Mouse (Mus musculus) forebrain, embryonic 15.5 days (tissue): ENCODE results near the gene H2-D1. TPM values are rescaled to one million over a fixed set of nuclear protein-coding genes. Genes with fewer than 3 reads are reported as not detected.
A peak's percentile ranks its signal among the peaks of the same experiment; 100 is the strongest.

Experiments
- ATAC-seq: fragments of 200-750 bp; cut with Nextera tagmentation; replicated peaks from 2 replicates; pipeline ENCODE4 v1.8.0; 2017; ENCODE audit warnings: mild to moderate bottlenecking, moderate TSS enrichment, moderate library complexity
- H3K27ac ChIP-seq: fragments of 300-500 bp; sonication (generic); replicated peaks from 2 replicates; pipeline ENCODE4 v1.5.1; 2015; ENCODE audit warnings: mild to moderate bottlenecking, inconsistent platforms
- H3K27me3 ChIP-seq: fragments of 300-500 bp; sonication (generic); 2 replicates; pipeline ENCODE4 v1.6.1; 2015; ENCODE audit warnings: inconsistent platforms
- H3K36me3 ChIP-seq: fragments of 300-500 bp; sonication (generic); 2 replicates; pipeline ENCODE4 v1.6.1; 2015; ENCODE audit warnings: mild to moderate bottlenecking, inconsistent platforms
- H3K4me1 ChIP-seq: fragments of 300-500 bp; sonication (generic); 2 replicates; pipeline ENCODE4 v1.6.1; 2015; ENCODE audit warnings: inconsistent platforms
- H3K4me2 ChIP-seq: fragments of 300-500 bp; sonication (generic); replicated peaks from 2 replicates; pipeline ENCODE4 v1.6.1; 2015; ENCODE audit warnings: mild to moderate bottlenecking, inconsistent platforms
- H3K4me3 ChIP-seq: fragments of 300-500 bp; sonication (generic); 2 replicates; pipeline ENCODE4 v1.5.1; 2015; ENCODE audit warnings: mild to moderate bottlenecking, inconsistent platforms
- H3K9ac ChIP-seq: fragments of 300-500 bp; sonication (generic); replicated peaks from 2 replicates; pipeline ENCODE4 v1.6.1; 2015; ENCODE audit warnings: mild to moderate bottlenecking, inconsistent platforms
- H3K9me3 ChIP-seq: fragments of 300-500 bp; sonication (generic); 2 replicates; pipeline ENCODE4 v1.6.1; 2016; ENCODE audit warnings: inconsistent platforms
- WGBS: fragments of 180-500 bp; shearing (Covaris S2); methylation state at CpG from one replicate; pipeline ENCODE4 v1.1.7; 2015; ENCODE audit warnings: mixed read lengths; 5-methylcytosine and 5-hydroxymethylcytosine counted together
- polyA plus RNA-seq: library from polyadenylated mRNA; unstranded; fragments of >200 nt; fragmentation: Nextera tagmentation; extraction: Ambion mirVana; gene quantifications from 2 replicates; pipeline ENCODE4 v1.2.1, GENCODE M21; 2015

Gene H2-D1
- polyA plus RNA-seq, 1 experiment from 2014 or later = 50.1 TPM

DNA sequence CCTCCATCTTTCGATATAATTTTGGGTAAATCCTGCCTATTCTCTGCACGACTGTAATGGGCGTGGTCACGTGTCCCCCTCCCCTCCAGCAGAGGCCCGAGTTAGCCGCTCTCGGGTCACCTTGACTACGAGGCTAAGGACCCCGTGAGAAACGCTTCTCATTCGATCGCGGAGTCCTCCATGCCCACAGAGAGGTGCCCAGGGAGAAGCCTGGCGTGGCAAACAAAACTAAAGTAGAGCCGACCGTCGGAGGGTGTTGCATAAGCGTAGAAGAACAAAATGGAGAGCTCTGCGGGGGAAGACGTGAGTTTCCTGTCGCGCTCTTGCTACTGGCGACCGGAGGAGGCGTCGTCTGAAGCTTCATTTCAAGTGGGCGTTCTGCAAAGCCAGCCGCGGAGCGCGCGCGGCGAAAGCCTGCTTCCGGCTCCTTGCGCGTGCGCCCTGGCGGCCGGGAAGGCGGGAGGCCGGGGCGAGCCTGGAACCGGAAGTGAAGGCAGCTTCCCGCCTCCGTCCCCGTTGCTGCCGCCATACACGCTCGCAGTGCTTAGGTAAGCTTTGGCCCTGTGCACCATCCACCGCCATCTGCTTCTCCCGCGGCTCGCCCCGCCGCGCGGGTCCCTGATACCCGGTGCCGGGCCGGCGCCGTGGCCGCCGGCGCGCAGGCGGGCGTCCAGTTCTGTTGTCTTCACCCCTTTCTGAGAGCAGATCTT lies 21.1 kb upstream of the H2-D1 start, which contains the start of gene Ddx39b:
Ddx39b (plus strand) TSS at position 442 of the 710 bp plus-strand sequence.
- no peaks in the 10 kb centered on the region for H3K9me3 ChIP-seq
- no peaks in the 10 kb centered on the region for H3K27me3 ChIP-seq
- H3K4me1 ChIP-seq = peaks cover 50% of the 10 kb centered on the region
- H3K4me3 ChIP-seq = peak within 1 kb of the TSS; percentile 80
- peak; percentile 91 for ATAC-seq
- under 1% methylated on average over 69 of the region's 69 CpGs for WGBS
- peak within 1 kb of the TSS; percentile 99 for H3K9ac ChIP-seq
- H3K4me2 ChIP-seq = peak within 1 kb of the TSS; percentile 81
- peak within 1 kb of the TSS; percentile 97 for H3K27ac ChIP-seq
- H3K36me3 ChIP-seq = peaks cover 31% of the 10 kb centered on the region

DNA sequence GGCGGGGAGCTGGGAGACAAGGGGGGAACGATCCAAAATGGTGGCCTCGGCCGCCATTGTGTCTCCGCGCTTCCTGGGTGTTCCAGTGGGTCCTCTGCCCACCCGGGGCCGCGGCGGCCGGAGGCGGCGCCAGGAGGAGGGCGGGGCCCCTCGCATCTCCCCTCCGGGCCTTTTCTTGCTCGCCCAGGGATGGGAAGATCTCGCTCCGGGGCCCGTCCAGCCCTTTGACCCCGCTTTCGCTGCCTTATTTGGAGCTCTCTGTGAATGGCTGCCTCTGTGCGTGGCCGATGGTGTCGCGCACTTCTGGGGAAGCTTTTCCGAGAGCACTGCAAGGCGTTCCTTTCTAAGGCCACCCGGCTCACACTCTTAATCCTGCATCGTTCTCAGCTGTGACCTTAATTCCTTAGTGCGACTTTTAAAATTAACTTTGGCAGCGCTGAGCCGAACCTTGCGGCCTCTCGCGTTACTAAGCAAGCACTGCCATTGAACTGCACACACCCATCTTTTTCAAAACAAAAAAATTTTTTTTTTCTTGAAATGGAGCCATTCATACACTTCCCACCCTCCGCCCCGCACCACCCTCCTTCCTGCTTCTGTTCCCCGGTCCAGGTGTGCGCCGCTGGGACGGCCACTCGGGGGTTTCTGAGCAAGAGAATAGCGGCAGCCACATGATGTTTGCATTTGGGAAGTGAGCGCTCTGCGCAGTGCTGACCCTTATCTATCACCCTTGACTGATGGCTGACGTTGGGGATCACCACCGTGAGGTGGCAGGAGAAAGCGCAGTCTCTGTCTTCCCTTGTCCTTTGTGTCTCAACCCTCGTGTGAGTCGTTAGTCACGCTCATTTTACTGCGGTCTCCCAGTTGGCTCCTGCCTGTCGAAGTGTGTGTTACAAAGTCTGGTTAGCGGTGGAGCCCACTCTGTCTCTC lies 20.3 kb upstream of the H2-D1 start:
- ATAC-seq = peak; percentile 38
- peaks cover 39% of the 10 kb centered on the region for H3K36me3 ChIP-seq
- peak overlapping the region; percentile 81 for H3K4me2 ChIP-seq
- peak overlapping the region; percentile 80 for H3K4me3 ChIP-seq
- peaks cover 50% of the 10 kb centered on the region for H3K4me1 ChIP-seq
- H3K9ac ChIP-seq = peak overlapping the region; percentile 99
- under 1% methylated on average over 55 of the region's 55 CpGs for WGBS
- no peaks in the 10 kb centered on the region for H3K27me3 ChIP-seq
- H3K9me3 ChIP-seq = no peaks in the 10 kb centered on the region
- peak overlapping the region; percentile 97 for H3K27ac ChIP-seq

DNA sequence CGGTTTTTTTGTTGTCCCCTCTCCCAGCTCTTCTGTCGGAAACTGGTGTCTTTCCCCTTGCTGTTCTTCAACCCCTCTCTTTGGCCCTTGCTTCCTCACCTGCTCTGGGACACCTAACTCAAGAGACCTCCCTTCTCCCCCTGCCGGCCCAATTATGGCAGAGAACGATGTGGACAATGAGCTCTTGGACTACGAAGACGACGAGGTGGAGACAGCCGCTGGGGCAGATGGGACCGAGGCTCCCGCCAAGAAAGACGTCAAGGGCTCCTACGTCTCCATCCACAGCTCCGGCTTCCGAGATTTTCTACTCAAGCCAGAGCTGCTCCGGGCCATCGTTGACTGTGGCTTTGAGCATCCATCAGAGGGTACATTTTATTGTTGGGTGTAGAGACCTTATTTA lies 19.4 kb upstream of the H2-D1 start:
- Histone ChIP-seq H3K27me3 (no peaks in the 10 kb centered on the region), H3K9ac (peak overlapping the region; percentile 99), H3K4me3 (peak overlapping the region; percentile 80), H3K4me1 (peaks cover 52% of the 10 kb centered on the region), H3K27ac (peak overlapping the region; percentile 97), H3K9me3 (no peaks in the 10 kb centered on the region), H3K4me2 (peak overlapping the region; percentile 81), H3K36me3 (peaks cover 47% of the 10 kb centered on the region)
- WGBS = 3% methylated on average over 16 of the region's 16 CpGs
- no peak; the same call in 1 of the 2 replicates for ATAC-seq

GRCm38 (mm10) chr17:35244999-35245398 lies 17.5 kb upstream of the H2-D1 start:
- peak overlapping the region; percentile 80 for H3K4me3 ChIP-seq
- no peak for ATAC-seq
- peaks cover 52% of the 10 kb centered on the region for H3K4me1 ChIP-seq
- H3K27me3 ChIP-seq = no peaks in the 10 kb centered on the region
- peak overlapping the region; percentile 99 for H3K9ac ChIP-seq
- WGBS = 76% methylated on average over 2 of the region's 2 CpGs
- no peaks in the 10 kb centered on the region for H3K9me3 ChIP-seq
- H3K4me2 ChIP-seq = peak overlapping the region; percentile 81
- H3K36me3 ChIP-seq = peaks cover 66% of the 10 kb centered on the region
- H3K27ac ChIP-seq = peak overlapping the region; percentile 0; the same call in 1 of the 2 replicates

- ATAC-seq = no peak
- 80% methylated on average over 15 of the region's 15 CpGs for WGBS
- H3K36me3 ChIP-seq = peaks cover 76% of the 10 kb centered on the region
- peak overlapping the region; percentile 81 for H3K4me2 ChIP-seq
- peak overlapping the region; percentile 37; the same call in 1 of the 2 replicates for H3K9ac ChIP-seq
- no peaks in the 10 kb centered on the region for H3K27me3 ChIP-seq
- H3K4me3 ChIP-seq = peak overlapping the region; percentile 80
- no peaks in the 10 kb centered on the region for H3K9me3 ChIP-seq
- H3K27ac ChIP-seq = 0 out of 2 replicates have a peak overlapping the region, but pooled peaks have one; percentile 24
- H3K4me1 ChIP-seq = peaks cover 43% of the 10 kb centered on the region
Observed at GRCm38 (mm10) chr17:35245731-35246623, 16.6 kb upstream of the H2-D1 start.

GRCm38 (mm10) chr17:35247144-35247543 lies 15.4 kb upstream of the H2-D1 start:
- no peaks in the 10 kb centered on the region for H3K9me3 ChIP-seq
- no peak overlapping the region for H3K4me3 ChIP-seq
- no peaks in the 10 kb centered on the region for H3K27me3 ChIP-seq
- H3K27ac ChIP-seq = no peak overlapping the region
- H3K36me3 ChIP-seq = peaks cover 86% of the 10 kb centered on the region
- 78% methylated on average over 7 of the region's 7 CpGs for WGBS
- H3K4me1 ChIP-seq = peaks cover 42% of the 10 kb centered on the region
- H3K4me2 ChIP-seq = no peak overlapping the region
- H3K9ac ChIP-seq = no peak overlapping the region
- ATAC-seq = no peak

GRCm38 (mm10) chr17:35248986-35249385 lies 13.5 kb upstream of the H2-D1 start:
- H3K27me3 ChIP-seq = no peaks in the 10 kb centered on the region
- H3K9ac ChIP-seq = no peak overlapping the region
- WGBS = 88% methylated on average over 14 of the region's 14 CpGs
- peaks cover 97% of the 10 kb centered on the region for H3K36me3 ChIP-seq
- H3K27ac ChIP-seq = no peak overlapping the region
- ATAC-seq = no peak
- no peak overlapping the region for H3K4me2 ChIP-seq
- H3K9me3 ChIP-seq = no peaks in the 10 kb centered on the region
- H3K4me3 ChIP-seq = no peak overlapping the region
- H3K4me1 ChIP-seq = peaks cover 34% of the 10 kb centered on the region

- no peak overlapping the region for H3K9ac ChIP-seq
- no peaks in the 10 kb centered on the region for H3K27me3 ChIP-seq
- H3K9me3 ChIP-seq = no peaks in the 10 kb centered on the region
- WGBS = 88% methylated on average over 19 of the region's 19 CpGs
- peaks cover 96% of the 10 kb centered on the region for H3K36me3 ChIP-seq
- no peak overlapping the region for H3K4me2 ChIP-seq
- no peak for ATAC-seq
- no peak overlapping the region for H3K27ac ChIP-seq
- no peak overlapping the region for H3K4me3 ChIP-seq
- peaks cover 28% of the 10 kb centered on the region for H3K4me1 ChIP-seq
Observed at GRCm38 (mm10) chr17:35249451-35250197, 12.9 kb upstream of the H2-D1 start.

- WGBS = 95% methylated on average over 3 of the region's 3 CpGs
- H3K27ac ChIP-seq = no peak overlapping the region
Observed at GRCm38 (mm10) chr17:35250348-35251120, 12.0 kb upstream of the H2-D1 start.

GRCm38 (mm10) chr17:35251162-35251719 lies 11.3 kb upstream of the H2-D1 start:
- Histone ChIP-seq H3K9me3 (no peaks in the 10 kb centered on the region), H3K27ac (no peak overlapping the region), H3K4me1 (peaks cover 12% of the 10 kb centered on the region), H3K36me3 (peaks cover 81% of the 10 kb centered on the region), H3K27me3 (no peaks in the 10 kb centered on the region), H3K9ac (no peak overlapping the region), H3K4me2 (no peak overlapping the region), H3K4me3 (no peak overlapping the region)
- ATAC-seq = 0 out of 2 replicates have a peak, but pooled peaks have one; percentile 8
- WGBS = 81% methylated on average over 15 of the region's 15 CpGs

More at GRCm38 (mm10) chr17:35250348-35251120, 12.0 kb upstream of the H2-D1 start:
- no peaks in the 10 kb centered on the region for H3K9me3 ChIP-seq
- no peak overlapping the region for H3K4me2 ChIP-seq
- peaks cover 87% of the 10 kb centered on the region for H3K36me3 ChIP-seq
- H3K27me3 ChIP-seq = no peaks in the 10 kb centered on the region
- no peak for ATAC-seq
- H3K4me3 ChIP-seq = no peak overlapping the region
- H3K9ac ChIP-seq = no peak overlapping the region
- H3K4me1 ChIP-seq = peaks cover 19% of the 10 kb centered on the region
